Mouse (Mus musculus): Measurements from ENCODE around the gene Cecr2.
"Not testable (repeated sequence)": the region's sequence is repeated elsewhere in the genome, so short reads cannot be mapped to it uniquely, and the experiment has no call there.

Cecr2 gene

GRCm38 (mm10) chr6:120773149-120773628, 107.0 kb downstream of the Cecr2 start, which contains the start of gene Slc25a18:
TSS of gene Slc25a18 (plus strand) at chr6:120773578.
- peak; percentile 53 for DNase-seq (ENCODE audit: low spot score)

- no peak for DNase-seq (ENCODE audit: low spot score)
Observed at GRCm38 (mm10) chr6:120773763-120774162, 107.6 kb downstream of the Cecr2 start.

- DNase-seq (ENCODE audit: low spot score): no peak
Observed at GRCm38 (mm10) chr6:120776286-120776685, 110.1 kb downstream of the Cecr2 start.

GRCm38 (mm10) chr6:120777533-120777932, 111.4 kb downstream of the Cecr2 start:
- DNase-seq (ENCODE audit: low spot score): no peak

GRCm38 (mm10) chr6:120778226-120778625, 112.1 kb downstream of the Cecr2 start:
- no peak for DNase-seq (ENCODE audit: low spot score)

GRCm38 (mm10) chr6:120782948-120783347, 116.8 kb downstream of the Cecr2 start:
- DNase-seq (ENCODE audit: low spot score): no peak

- DNase-seq (ENCODE audit: low spot score): no peak
Observed at GRCm38 (mm10) chr6:120784351-120784750, 118.2 kb downstream of the Cecr2 start.

GRCm38 (mm10) chr6:120788068-120788607, 122.0 kb downstream of the Cecr2 start:
- no peak for DNase-seq (ENCODE audit: low spot score)

- no peak for DNase-seq (ENCODE audit: low spot score)
Observed at GRCm38 (mm10) chr6:120788904-120789303, 122.7 kb downstream of the Cecr2 start.

GRCm38 (mm10) chr6:120790153-120790552, 124.0 kb downstream of the Cecr2 start:
- no peak for DNase-seq (ENCODE audit: low spot score)

- DNase-seq (ENCODE audit: low spot score): no peak
Observed at GRCm38 (mm10) chr6:120790717-120791116, 124.5 kb downstream of the Cecr2 start.

GRCm38 (mm10) chr6:120792947-120793346, 126.8 kb downstream of the Cecr2 start:
- DNase-seq (ENCODE audit: low spot score): peak; percentile 38

GRCm38 (mm10) chr6:120795422-120796086, 129.4 kb downstream of the Cecr2 start:
- DNase-seq (ENCODE audit: low spot score): no peak

GRCm38 (mm10) chr6:120796111-120796510, 129.9 kb downstream of the Cecr2 start:
- DNase-seq (ENCODE audit: low spot score): no peak

GRCm38 (mm10) chr6:120798019-120798418, 131.8 kb downstream of the Cecr2 start:
- DNase-seq (ENCODE audit: low spot score): no peak

- DNase-seq (ENCODE audit: low spot score): no peak
Observed at GRCm38 (mm10) chr6:120798905-120799304, 132.7 kb downstream of the Cecr2 start.

GRCm38 (mm10) chr6:120799581-120800041, 133.4 kb downstream of the Cecr2 start:
- DNase-seq (ENCODE audit: low spot score): no peak

- no peak for DNase-seq (ENCODE audit: low spot score)
Observed at GRCm38 (mm10) chr6:120806999-120807737, 141.0 kb downstream of the Cecr2 start.

GRCm38 (mm10) chr6:120807738-120808081, 141.5 kb downstream of the Cecr2 start:
- no peak for DNase-seq (ENCODE audit: low spot score)

- not testable (repeated sequence) for DNase-seq (ENCODE audit: low spot score)
Observed at GRCm38 (mm10) chr6:120811999-120812398, 145.8 kb downstream of the Cecr2 start.

- DNase-seq (ENCODE audit: low spot score): no peak
Observed at GRCm38 (mm10) chr6:120819294-120819693, 153.1 kb downstream of the Cecr2 start.

- no peak for DNase-seq (ENCODE audit: low spot score)
Observed at GRCm38 (mm10) chr6:120820144-120820543, 154.0 kb downstream of the Cecr2 start.
